Mouse (Mus musculus) midbrain, embryonic 16.5 days (tissue): ENCODE measurements around the gene Olfm4. TPM values are rescaled to one million over a fixed set of nuclear protein-coding genes. Genes with fewer than 3 reads are reported as not detected.

Experiments used
- ATAC-seq: fragments of 200-750 bp; cut with Nextera tagmentation; 2 replicates; pipeline ENCODE4 v1.8.0; 2017; ENCODE audit warnings: moderate TSS enrichment
- H3K27ac ChIP-seq: fragments of 300-500 bp; sonication (generic); 2 replicates; pipeline ENCODE4 v1.5.1; 2014; ENCODE audit warnings: mild to moderate bottlenecking, low read length, mixed read lengths
- H3K27me3 ChIP-seq: fragments of 300-500 bp; sonication (generic); 2 replicates; pipeline ENCODE4 v1.6.1; 2014; ENCODE audit warnings: low read depth, low read length, mixed read lengths; ENCODE audit not compliant: control insufficient read depth, insufficient read depth
- H3K36me3 ChIP-seq: fragments of 300-500 bp; sonication (generic); 2 replicates; pipeline ENCODE4 v1.6.1; 2014; ENCODE audit warnings: mild to moderate bottlenecking, low read length, moderate library complexity, mixed read lengths; ENCODE audit not compliant: control insufficient read depth, insufficient read depth
- H3K4me1 ChIP-seq: fragments of 300-500 bp; sonication (generic); 2 replicates; pipeline ENCODE4 v1.6.1; 2014; ENCODE audit warnings: mild to moderate bottlenecking, low read length, mixed read lengths; ENCODE audit not compliant: control insufficient read depth, insufficient read depth
- H3K4me2 ChIP-seq: fragments of 300-500 bp; sonication (generic); 2 replicates; pipeline ENCODE4 v1.6.1; 2014; ENCODE audit warnings: mild to moderate bottlenecking, low read length, mixed read lengths
- H3K4me3 ChIP-seq: fragments of 300-500 bp; sonication (generic); 2 replicates; pipeline ENCODE4 v1.5.1; 2014; ENCODE audit warnings: low read depth, mild to moderate bottlenecking, low read length, moderate library complexity, mixed read lengths
- H3K9ac ChIP-seq: fragments of 300-500 bp; sonication (generic); 2 replicates; pipeline ENCODE4 v1.6.1; 2014; ENCODE audit warnings: low read depth, low read length, mixed read lengths
- H3K9me3 ChIP-seq: fragments of 300-500 bp; sonication (generic); replicated peaks from 2 replicates; pipeline ENCODE4 v1.6.1; 2014; ENCODE audit warnings: mild to moderate bottlenecking, low read length, mixed read lengths; ENCODE audit not compliant: control insufficient read depth, poor library complexity, severe bottlenecking
- WGBS: fragments of 180-500 bp; shearing (Covaris S2); extraction: QIAGEN DNeasy Blood & Tissue Kit; methylation state at CpG from one replicate; pipeline ENCODE4 v1.1.7; 2014; 5-methylcytosine and 5-hydroxymethylcytosine counted together
- polyA plus RNA-seq: library from polyadenylated mRNA; unstranded; fragments of >200 nt; fragmentation: Nextera tagmentation; extraction: Ambion mirVana; gene quantifications from 2 replicates; pipeline ENCODE4 v1.2.1, GENCODE M21; 2015

Gene Olfm4
- polyA plus RNA-seq, 1 experiment from 2014 or later: 1.6 TPM

- H3K9me3 ChIP-seq: no peaks in the 10 kb centered on the region
- ATAC-seq: no peak
- H3K36me3 ChIP-seq: no peaks in the 10 kb centered on the region
- peaks cover 4% of the 10 kb centered on the region for H3K4me1 ChIP-seq
- H3K27me3 ChIP-seq: no peaks in the 10 kb centered on the region
- no peak overlapping the region for H3K4me2 ChIP-seq
- WGBS: 76% methylated on average over 3 of the region's 3 CpGs
- no peak overlapping the region for H3K27ac ChIP-seq
- H3K9ac ChIP-seq: no peak overlapping the region
- H3K4me3 ChIP-seq: no peak overlapping the region
Observed at GRCm38 (mm10) chr14:80007686-80008085, 23.8 kb downstream of the Olfm4 start.

GRCm38 (mm10) chr14:80010426-80010825 lies 26.5 kb downstream of the Olfm4 start:
- Histone ChIP-seq H3K9ac (no peak overlapping the region), H3K4me2 (no peak overlapping the region), H3K4me3 (no peak overlapping the region), H3K27me3 (no peaks in the 10 kb centered on the region), H3K9me3 (no peaks in the 10 kb centered on the region), H3K4me1 (peaks cover 9% of the 10 kb centered on the region; the same call in 1 of the 2 replicates), H3K36me3 (no peaks in the 10 kb centered on the region), H3K27ac (no peak overlapping the region)
- WGBS: 86% methylated on average over 3 of the region's 3 CpGs
- no peak for ATAC-seq

GRCm38 (mm10) chr14:80014966-80015365 lies 31.1 kb downstream of the Olfm4 start:
- no peaks in the 10 kb centered on the region for H3K36me3 ChIP-seq
- 11% methylated on average over 6 of the region's 6 CpGs for WGBS
- H3K9me3 ChIP-seq: no peaks in the 10 kb centered on the region
- H3K4me3 ChIP-seq: no peak overlapping the region
- no peak overlapping the region for H3K9ac ChIP-seq
- peaks cover 4% of the 10 kb centered on the region; the same call in 1 of the 2 replicates for H3K4me1 ChIP-seq
- H3K4me2 ChIP-seq: no peak overlapping the region
- H3K27ac ChIP-seq: no peak overlapping the region
- no peak for ATAC-seq
- no peaks in the 10 kb centered on the region for H3K27me3 ChIP-seq

- Histone ChIP-seq H3K27me3 (no peaks in the 10 kb centered on the region), H3K9me3 (no peaks in the 10 kb centered on the region), H3K4me2 (no peak overlapping the region), H3K4me1 (peaks cover 4% of the 10 kb centered on the region; the same call in 1 of the 2 replicates), H3K9ac (no peak overlapping the region), H3K27ac (no peak overlapping the region), H3K4me3 (no peak overlapping the region), H3K36me3 (no peaks in the 10 kb centered on the region)
- ATAC-seq: no peak
Observed at GRCm38 (mm10) chr14:80016112-80016511, 32.2 kb downstream of the Olfm4 start.

GRCm38 (mm10) chr14:80026078-80026477 lies 42.2 kb downstream of the Olfm4 start:
- Histone ChIP-seq H3K4me1 (no peaks in the 10 kb centered on the region), H3K27ac (no peak overlapping the region), H3K4me2 (no peak overlapping the region), H3K4me3 (no peak overlapping the region), H3K9me3 (no peaks in the 10 kb centered on the region), H3K36me3 (no peaks in the 10 kb centered on the region), H3K27me3 (no peaks in the 10 kb centered on the region), H3K9ac (no peak overlapping the region)
- ATAC-seq: no peak
- WGBS: 78% methylated on average over 6 of the region's 6 CpGs

GRCm38 (mm10) chr14:80029297-80030001 lies 45.6 kb downstream of the Olfm4 start:
- 89% methylated on average over 3 of the region's 3 CpGs for WGBS
- H3K9me3 ChIP-seq: no peaks in the 10 kb centered on the region
- H3K27me3 ChIP-seq: no peaks in the 10 kb centered on the region
- H3K4me1 ChIP-seq: no peaks in the 10 kb centered on the region
- no peak overlapping the region for H3K4me2 ChIP-seq
- no peak for ATAC-seq
- no peak overlapping the region for H3K4me3 ChIP-seq
- H3K9ac ChIP-seq: no peak overlapping the region
- no peaks in the 10 kb centered on the region for H3K36me3 ChIP-seq
- no peak overlapping the region for H3K27ac ChIP-seq

- Histone ChIP-seq H3K27ac (no peak overlapping the region), H3K4me3 (no peak overlapping the region), H3K9me3 (no peaks in the 10 kb centered on the region), H3K4me2 (no peak overlapping the region), H3K27me3 (no peaks in the 10 kb centered on the region), H3K4me1 (no peaks in the 10 kb centered on the region), H3K9ac (no peak overlapping the region), H3K36me3 (no peaks in the 10 kb centered on the region)
- 61% methylated on average over 4 of the region's 4 CpGs for whole genome bisulfite sequencing
- 0 out of 2 replicates have a peak, but pooled peaks have one; percentile 66 for ATAC-seq
Observed at GRCm38 (mm10) chr14:80039645-80040272, 55.9 kb downstream of the Olfm4 start.

GRCm38 (mm10) chr14:80046104-80046734 lies 62.3 kb downstream of the Olfm4 start:
- H3K9me3 ChIP-seq: 0 out of 2 replicates have a peak, but pooled peaks cover 2% of the 10 kb centered on the region
- no peak overlapping the region for H3K4me3 ChIP-seq
- H3K9ac ChIP-seq: no peak overlapping the region
- H3K36me3 ChIP-seq: no peaks in the 10 kb centered on the region
- H3K4me2 ChIP-seq: no peak overlapping the region
- no peaks in the 10 kb centered on the region for H3K4me1 ChIP-seq
- WGBS: 95% methylated on average over 6 of the region's 6 CpGs
- H3K27me3 ChIP-seq: no peaks in the 10 kb centered on the region
- no peak for ATAC-seq
- no peak overlapping the region for H3K27ac ChIP-seq
